Mouse (Mus musculus) right cerebral cortex, adult 18-20 months (tissue): ENCODE results near the gene Ccdc92.

Source experiments
- DNase-seq: peaks from one replicate; pipeline ENCODE4 v3.0.0; 2022; ENCODE audit warnings: mixed read lengths

Ccdc92 gene

GRCm38 (mm10) chr5:124853079-124853478 lies 9.1 kb downstream of the Ccdc92 start:
- peak; percentile 45 for DNase-seq

GRCm38 (mm10) chr5:124852294-124852693 lies 9.9 kb downstream of the Ccdc92 start:
- DNase-seq = no peak

GRCm38 (mm10) chr5:124851572-124851971 lies 10.7 kb downstream of the Ccdc92 start:
- DNase-seq = no peak

GRCm38 (mm10) chr5:124848994-124849393 lies 13.2 kb downstream of the Ccdc92 start:
- DNase-seq = no peak

- no peak for DNase-seq
Observed at GRCm38 (mm10) chr5:124847014-124847413, 15.2 kb downstream of the Ccdc92 start.

GRCm38 (mm10) chr5:124844929-124845328 lies 17.3 kb downstream of the Ccdc92 start:
- no peak for DNase-seq

- DNase-seq = no peak
Observed at GRCm38 (mm10) chr5:124843386-124843785, 18.8 kb downstream of the Ccdc92 start.

- no peak for DNase-seq
Observed at GRCm38 (mm10) chr5:124840669-124841068, 21.6 kb downstream of the Ccdc92 start.

- no peak for DNase-seq
Observed at GRCm38 (mm10) chr5:124840202-124840601, 22.0 kb downstream of the Ccdc92 start.

- DNase-seq = peak; percentile 74
Observed at GRCm38 (mm10) chr5:124836621-124837020, 25.6 kb downstream of the Ccdc92 start.

- DNase-seq = no peak
Observed at GRCm38 (mm10) chr5:124836075-124836474, 26.1 kb downstream of the Ccdc92 start.

GRCm38 (mm10) chr5:124835218-124835617 lies 27.0 kb downstream of the Ccdc92 start:
- DNase-seq = peak; percentile 29

GRCm38 (mm10) chr5:124830331-124830730 lies 31.9 kb downstream of the Ccdc92 start:
- no peak for DNase-seq

GRCm38 (mm10) chr5:124822128-124822894 lies 39.9 kb downstream of the Ccdc92 start:
- DNase-seq = no peak

- DNase-seq = no peak
Observed at GRCm38 (mm10) chr5:124817050-124817449, 45.2 kb downstream of the Ccdc92 start.

- DNase-seq = no peak
Observed at GRCm38 (mm10) chr5:124814797-124815196, 47.4 kb downstream of the Ccdc92 start.

- no peak for DNase-seq
Observed at GRCm38 (mm10) chr5:124812466-124812865, 49.8 kb downstream of the Ccdc92 start.

- DNase-seq = peak; percentile 77
Observed at GRCm38 (mm10) chr5:124809708-124810366, 52.4 kb downstream of the Ccdc92 start.

- no peak for DNase-seq
Observed at GRCm38 (mm10) chr5:124792112-124792511, 70.1 kb downstream of the Ccdc92 start.

- no peak for DNase-seq
Observed at GRCm38 (mm10) chr5:124785650-124786049, 76.6 kb downstream of the Ccdc92 start.
